Mouse (Mus musculus) myocyte (in vitro differentiated cells): ENCODE measurements around the gene Atp5g1. TPM values are rescaled to one million over a fixed set of nuclear protein-coding genes. Genes with fewer than 3 reads are reported as not detected.
"Not testable (repeated sequence)": the region's sequence is repeated elsewhere in the genome, so short reads cannot be mapped to it uniquely, and the experiment has no call there.

Experiments used
- H3K27me3 ChIP-seq: one replicate; pipeline ENCODE4 v1.6.1; 2011; ENCODE audit not compliant: control insufficient read depth, insufficient read depth, insufficient read length
- H3K36me3 ChIP-seq: one replicate; pipeline ENCODE4 v1.6.1; 2011; ENCODE audit not compliant: control insufficient read depth, insufficient read depth
- H3K4me2 ChIP-seq: one replicate; pipeline ENCODE4 v1.6.1; 2011; ENCODE audit warnings: low read depth, control low read depth
- H3K4me3 ChIP-seq: one replicate; pipeline ENCODE4 v1.5.1; 2011; ENCODE audit warnings: mild to moderate bottlenecking, control low read depth, moderate library complexity
- H3K79me2 ChIP-seq: one replicate; pipeline ENCODE4 v1.6.1; 2011; ENCODE audit not compliant: control insufficient read depth, insufficient read depth
- H3ac ChIP-seq: one replicate; pipeline ENCODE4 v1.6.1; 2011; ENCODE audit not compliant: control insufficient read depth, insufficient read length
- CEBPB ChIP-seq: IDR thresholded peaks from 2 replicates; pipeline ENCODE4 v1.6.1; 2011; ENCODE audit warnings: mild to moderate bottlenecking, moderate library complexity; ENCODE audit not compliant: poor library complexity, insufficient read depth, severe bottlenecking
- E2F4 ChIP-seq: IDR thresholded peaks from one replicate; pipeline ENCODE4 v1.6.1; 2011; ENCODE audit warnings: mild to moderate bottlenecking, control low read depth, moderate library complexity; ENCODE audit not compliant: insufficient read depth
- MAX ChIP-seq: IDR thresholded peaks from one replicate; pipeline ENCODE4 v1.6.1; 2011; ENCODE audit warnings: low read depth, mild to moderate bottlenecking, control low read depth
- MYOD1 ChIP-seq, 3 experiments: IDR thresholded peaks; one replicate each; pipeline ENCODE4 v1.6.1; 2011; ENCODE audit warnings: control low read depth in 2 of 3, low read depth in 2 of 3, mild to moderate bottlenecking in 2 of 3, moderate library complexity in 1 of 3; ENCODE audit not compliant: insufficient read length in 2 of 3, control insufficient read depth in 1 of 3
- MYOG ChIP-seq, 3 experiments: IDR thresholded peaks; one replicate each; pipeline ENCODE4 v1.6.1; 2011; ENCODE audit warnings: control low read depth in 2 of 3, low read depth in 2 of 3, mild to moderate bottlenecking in 2 of 3; ENCODE audit not compliant: insufficient read length in 2 of 3, control insufficient read depth in 1 of 3, insufficient read depth in 1 of 3
- POLR2A ChIP-seq: IDR thresholded peaks from one replicate; pipeline ENCODE4 v1.6.1; 2011; ENCODE audit warnings: low read depth, mild to moderate bottlenecking, control low read depth, moderate library complexity; ENCODE audit not compliant: insufficient read length
- POLR2AphosphoS2 ChIP-seq: IDR thresholded peaks from one replicate; pipeline ENCODE4 v1.6.1; 2011; ENCODE audit warnings: low read depth, control low read depth; ENCODE audit not compliant: insufficient read length
- REST ChIP-seq: IDR thresholded peaks from one replicate; pipeline ENCODE4 v1.6.1; 2011; ENCODE audit warnings: mild to moderate bottlenecking, control low read depth, moderate library complexity; ENCODE audit not compliant: insufficient read depth, insufficient read length
- SRF ChIP-seq: IDR thresholded peaks from one replicate; pipeline ENCODE4 v1.6.1; 2011; ENCODE audit warnings: low read depth; ENCODE audit not compliant: control insufficient read depth, insufficient read length
- TCF12 ChIP-seq: IDR thresholded peaks from one replicate; pipeline ENCODE4 v1.6.1; 2011; ENCODE audit warnings: mild to moderate bottlenecking, control low read depth; ENCODE audit not compliant: poor library complexity, insufficient read depth, severe bottlenecking
- TCF3 ChIP-seq: IDR thresholded peaks from one replicate; pipeline ENCODE4 v1.6.1; 2011; ENCODE audit warnings: low read depth, control low read depth; ENCODE audit not compliant: insufficient read length
- USF1 ChIP-seq: IDR thresholded peaks from one replicate; pipeline ENCODE4 v1.6.1; 2011; ENCODE audit warnings: low read depth, mild to moderate bottlenecking, control low read depth, moderate library complexity
- polyA plus RNA-seq: library from polyadenylated mRNA; unstranded; fragments of >200 nt; fragmentation: generic; extraction: Trizol; gene quantifications from one replicate; pipeline ENCODE4 v1.2.1, GENCODE M21; 2012; ENCODE audit warnings: missing spikeins

The Atp5g1 gene
- polyA plus RNA-seq, 1 experiment, result 1,235 TPM

DNA sequence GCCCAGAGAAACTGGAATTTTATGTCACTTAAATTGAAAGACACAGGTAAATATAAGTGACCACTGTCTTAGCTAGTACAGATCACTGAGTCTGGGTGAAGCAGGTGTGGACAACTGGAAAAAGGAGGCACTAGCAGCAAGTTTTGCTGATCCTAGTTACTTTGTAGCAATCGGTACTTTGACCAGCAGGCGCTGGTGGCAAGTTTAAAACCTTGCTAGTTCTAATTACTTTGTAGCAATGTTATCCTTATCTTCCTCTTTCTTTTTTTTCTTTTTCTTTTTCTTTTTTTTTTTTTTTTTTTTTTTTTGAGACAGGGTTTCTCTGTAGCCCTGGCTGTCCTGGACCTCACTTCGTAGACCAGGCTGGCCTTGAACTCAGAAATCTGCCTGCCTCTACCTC, 40.6 kb upstream of the Atp5g1 start:
- no peaks in the 10 kb centered on the region for H3K79me2 ChIP-seq
- no peak overlapping the region for H3ac ChIP-seq
- H3K36me3 ChIP-seq, result no peaks in the 10 kb centered on the region
- no peak overlapping the region for H3K4me2 ChIP-seq
- H3K27me3 ChIP-seq, result no peaks in the 10 kb centered on the region
- TF ChIP-seq MAX (no peak), SRF (no peak), MYOD1 (IDR thresholded peaks at IDR 0.05; ENCODE audit: control insufficient read depth in 1 of 3, insufficient read length in 2 of 3, low read depth in 2 of 3) (no peak), POLR2A (no peak), POLR2AphosphoS2 (no peak), MYOG (IDR thresholded peaks at IDR 0.05; ENCODE audit: control insufficient read depth in 1 of 3, insufficient read depth in 1 of 3, insufficient read length in 2 of 3, low read depth in 2 of 3) (no peak), USF1 (no peak), CEBPB (no peak), REST (no peak), TCF12 (no peak), TCF3 (no peak), E2F4 (no peak)
- no peak overlapping the region for H3K4me3 ChIP-seq

DNA sequence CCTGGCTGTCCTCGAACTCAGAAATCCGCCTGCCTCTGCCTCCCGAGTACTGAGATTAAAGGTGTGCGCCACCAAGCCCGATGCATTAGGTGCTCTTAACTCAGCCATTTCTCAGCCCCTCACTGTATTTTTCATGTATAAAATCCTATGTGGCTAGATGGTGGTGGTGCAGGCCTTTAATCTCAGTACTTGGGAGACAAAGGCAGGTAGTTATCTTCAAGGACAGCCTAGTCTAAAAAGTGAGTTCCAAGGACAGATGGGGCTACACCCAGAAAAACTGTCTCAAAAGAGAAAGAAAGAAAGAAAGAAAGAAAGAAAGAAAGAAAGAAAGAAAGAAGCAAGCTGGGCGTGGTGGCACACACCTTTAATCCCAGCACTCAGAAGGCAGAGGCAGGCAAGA, 39.9 kb upstream of the Atp5g1 start:
- no peak for TF ChIP-seq MAX
- TF ChIP-seq POLR2A, result no peak
- TF ChIP-seq E2F4, result no peak
- TF ChIP-seq TCF12, result no peak

DNA sequence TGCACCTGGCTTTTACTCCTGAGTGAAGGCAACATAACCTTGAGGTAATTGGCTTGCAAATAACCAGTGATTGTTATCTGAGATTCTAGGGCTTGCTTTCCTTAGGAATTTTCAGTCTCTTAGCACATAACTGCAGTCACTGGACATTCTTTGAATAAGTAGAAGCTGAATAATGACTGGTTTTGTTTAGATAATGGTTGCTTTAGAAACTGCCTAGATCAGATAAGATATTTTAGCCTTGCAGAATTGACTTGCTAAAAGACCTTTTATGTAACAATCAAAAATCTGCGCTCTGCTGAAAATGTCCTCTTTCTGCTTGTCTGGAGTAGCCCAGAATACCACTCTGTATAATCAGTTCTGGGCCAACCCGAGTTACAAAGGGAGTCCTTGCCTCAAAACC, 38.6 kb upstream of the Atp5g1 start:
- Histone ChIP-seq H3K36me3 (no peaks in the 10 kb centered on the region), H3K27me3 (no peaks in the 10 kb centered on the region), H3K79me2 (no peaks in the 10 kb centered on the region), H3K4me3 (no peak overlapping the region), H3ac (no peak overlapping the region), H3K4me2 (no peak overlapping the region)
- TF ChIP-seq TCF3 (no peak), MYOG (IDR thresholded peaks at IDR 0.05; ENCODE audit: control insufficient read depth in 1 of 3, insufficient read depth in 1 of 3, insufficient read length in 2 of 3, low read depth in 2 of 3) (no peak), CEBPB (no peak), POLR2A (no peak), MYOD1 (IDR thresholded peaks at IDR 0.05; ENCODE audit: control insufficient read depth in 1 of 3, insufficient read length in 2 of 3, low read depth in 2 of 3) (no peak), TCF12 (no peak), E2F4 (no peak), POLR2AphosphoS2 (no peak), USF1 (no peak), SRF (no peak), REST (no peak), MAX (no peak)

More for the DNA sequence above, 39.9 kb upstream of the Atp5g1 start:
- Histone ChIP-seq H3K4me2 (no peak overlapping the region), H3K36me3 (no peaks in the 10 kb centered on the region), H3K79me2 (no peaks in the 10 kb centered on the region), H3K4me3 (no peak overlapping the region), H3K27me3 (no peaks in the 10 kb centered on the region), H3ac (no peak overlapping the region)

DNA sequence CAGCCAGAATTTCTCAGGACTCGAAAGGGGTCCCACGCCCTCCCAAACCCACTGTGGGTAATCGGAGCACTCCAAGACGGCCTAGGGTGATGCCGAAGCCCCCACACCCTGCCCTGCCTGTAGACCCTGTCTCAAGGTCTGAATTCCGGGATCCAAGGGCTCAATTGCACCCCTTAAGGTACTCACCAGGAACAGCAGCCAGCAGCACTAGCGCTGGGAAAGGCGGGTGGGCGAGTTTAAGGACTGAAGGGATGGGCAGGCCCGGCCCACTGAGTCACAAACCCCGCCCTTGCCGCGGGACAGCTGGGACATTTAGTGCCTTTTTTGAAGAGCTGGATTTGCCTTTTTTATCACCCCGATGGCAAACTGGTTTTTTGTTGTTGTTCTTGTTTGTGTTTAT, 36.3 kb upstream of the Atp5g1 start, which contains the start of gene Calcoco2:
TSS of gene Calcoco2 (minus strand) at position 214 of the 400 bp plus-strand sequence.
- H3ac ChIP-seq, result no peak within 1 kb of the TSS
- H3K27me3 ChIP-seq, result no peaks in the 10 kb centered on the region
- no peaks in the 10 kb centered on the region for H3K36me3 ChIP-seq
- no peak within 1 kb of the TSS for H3K4me2 ChIP-seq
- TF ChIP-seq MYOG (IDR thresholded peaks at IDR 0.05; ENCODE audit: control insufficient read depth in 1 of 3, insufficient read depth in 1 of 3, insufficient read length in 2 of 3, low read depth in 2 of 3) (no peak), E2F4 (no peak), CEBPB (no peak)
- no peaks in the 10 kb centered on the region for H3K79me2 ChIP-seq
- H3K4me3 ChIP-seq, result no peak within 1 kb of the TSS

DNA sequence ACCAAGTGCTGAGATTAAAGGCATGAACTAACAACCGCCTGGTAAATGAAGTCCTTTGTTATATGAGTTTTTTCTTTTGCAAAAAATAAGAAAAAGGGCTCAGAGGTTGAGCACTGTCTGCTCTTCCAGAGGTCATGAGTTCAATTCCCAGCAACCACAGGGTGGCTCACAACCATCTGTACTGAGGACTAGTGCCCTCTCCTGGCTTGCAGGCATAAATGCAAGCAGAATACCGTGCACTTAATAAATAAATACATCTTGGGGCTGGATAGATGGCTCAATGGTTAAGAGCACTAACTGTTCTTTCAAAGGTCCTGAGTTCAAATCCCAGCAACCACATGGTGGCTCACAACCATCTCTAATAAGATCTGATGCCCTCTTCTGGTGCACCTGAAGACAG, 35.5 kb upstream of the Atp5g1 start:
- H3K4me3 ChIP-seq, H3K79me2 ChIP-seq, H3K4me2 ChIP-seq, H3ac ChIP-seq, H3K27me3 ChIP-seq, H3K36me3 ChIP-seq: not testable (repeated sequence)

DNA sequence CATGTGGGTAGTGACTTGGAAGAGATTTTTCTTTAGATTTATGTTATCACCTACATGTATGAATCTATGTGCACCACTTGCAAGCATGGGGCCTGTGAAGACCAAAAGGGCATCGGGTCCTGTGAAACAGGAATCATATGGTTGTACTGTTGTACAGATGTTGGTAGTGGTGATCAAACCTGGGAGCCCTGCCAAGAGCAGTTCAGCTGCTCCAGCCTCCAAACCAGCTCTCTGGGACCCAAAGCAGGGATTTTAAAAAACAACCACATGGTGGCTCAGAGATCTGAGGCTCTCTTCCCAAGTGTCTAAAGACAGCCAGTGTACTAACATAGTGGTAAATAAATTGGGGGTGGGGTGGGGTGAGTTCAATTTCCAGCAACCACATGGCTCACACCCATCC, 32.9 kb upstream of the Atp5g1 start:
- TF ChIP-seq TCF12 (no peak), CEBPB (no peak), TCF3 (no peak), REST (no peak), SRF (no peak), MYOG (IDR thresholded peaks at IDR 0.05; ENCODE audit: control insufficient read depth in 1 of 3, insufficient read depth in 1 of 3, insufficient read length in 2 of 3, low read depth in 2 of 3) (no peak), MYOD1 (IDR thresholded peaks at IDR 0.05; ENCODE audit: control insufficient read depth in 1 of 3, insufficient read length in 2 of 3, low read depth in 2 of 3) (no peak), POLR2AphosphoS2 (no peak), MAX (no peak), POLR2A (no peak), E2F4 (no peak), USF1 (no peak)
- no peak overlapping the region for H3ac ChIP-seq
- no peak overlapping the region for H3K4me2 ChIP-seq
- H3K4me3 ChIP-seq, result no peak overlapping the region
- no peaks in the 10 kb centered on the region for H3K79me2 ChIP-seq
- H3K36me3 ChIP-seq, result no peaks in the 10 kb centered on the region
- peaks cover 6% of the 10 kb centered on the region for H3K27me3 ChIP-seq
